In the genomic region with DNA sequence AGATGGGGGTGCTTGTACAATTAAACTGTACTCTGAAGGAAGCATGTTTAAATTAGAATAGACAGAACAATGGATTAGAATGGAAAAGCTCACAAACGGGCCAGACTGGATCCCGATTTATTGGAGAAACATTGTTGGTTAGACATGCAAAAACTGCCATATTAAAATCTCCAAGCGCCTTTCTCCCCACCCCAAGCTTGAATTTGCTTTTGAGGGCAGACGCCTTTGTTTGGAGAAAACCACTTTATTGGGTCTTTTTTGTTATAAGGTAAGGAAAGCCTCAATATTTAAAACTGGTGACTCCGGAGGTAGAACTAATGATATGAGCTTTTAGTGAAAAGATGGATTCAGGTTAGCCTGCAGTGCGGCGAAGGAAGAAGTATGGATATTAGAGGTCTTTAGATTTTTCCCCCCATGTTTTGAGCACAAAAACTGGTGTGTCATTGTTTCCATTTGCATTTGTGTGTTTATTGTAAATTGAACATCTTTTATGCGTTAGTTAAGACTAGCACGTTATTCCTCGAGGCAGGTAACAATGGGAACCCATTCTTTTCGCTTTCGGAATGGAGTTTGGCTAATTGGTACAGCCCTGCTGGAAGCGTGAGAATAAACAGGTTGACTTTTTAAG, we compare ENCODE assay signal across 7 mouse cellular contexts. TPM values are rescaled to one million over a fixed set of nuclear protein-coding genes. Genes with fewer than 3 reads are reported as not detected.
DNase-seq lines count a peak whose midpoint lies in the region; ATAC-seq lines count a peak whose summit lies in the region.

No protein-coding gene starts in this region.

- ATAC-seq in forebrain, embryonic 11.5 days (replicated peaks; ENCODE audit: low FRiP score) = no peak
- no peak for ATAC-seq in liver, embryonic 13.5 days (ENCODE audit: low read depth)

- no peaks in the 10 kb centered on the region; the same call in 1 of the 2 replicates for H3K9me3 ChIP-seq in forebrain, embryonic 11.5 days (ENCODE audit: control insufficient read depth, low read length)
- no peaks in the 10 kb centered on the region for H3K9me3 ChIP-seq in liver, embryonic 13.5 days (replicated peaks)

- H3K9ac ChIP-seq in forebrain, embryonic 11.5 days (ENCODE audit: low read length) = peak overlapping the region; percentile 69
- peak overlapping the region; percentile 66 for H3K9ac ChIP-seq in liver, embryonic 13.5 days

- H3K4me1 ChIP-seq in forebrain, embryonic 11.5 days (replicated peaks; ENCODE audit: control insufficient read depth, insufficient read depth, low read length) = no peaks in the 10 kb centered on the region
- peaks cover 18% of the 10 kb centered on the region for H3K4me1 ChIP-seq in liver, embryonic 13.5 days (replicated peaks)

- no peaks in the 10 kb centered on the region for H3K27me3 ChIP-seq in forebrain, embryonic 11.5 days (ENCODE audit: control insufficient read depth, insufficient read depth, low read length)
- no peaks in the 10 kb centered on the region for H3K27me3 ChIP-seq in liver, embryonic 13.5 days

- no peaks in the 10 kb centered on the region for H3K36me3 ChIP-seq in forebrain, embryonic 11.5 days (ENCODE audit: control insufficient read depth, insufficient read depth, low read length)
- no peaks in the 10 kb centered on the region for H3K36me3 ChIP-seq in liver, embryonic 13.5 days

- 28% methylated on average over 13 of the region's 13 CpGs for WGBS in forebrain, embryonic 11.5 days
- whole genome bisulfite sequencing in liver, embryonic 13.5 days (ENCODE audit: insufficient replicate concordance) = 19% methylated on average over 13 of the region's 13 CpGs

- peak overlapping the region; percentile 37 for H3K4me3 ChIP-seq in forebrain, embryonic 11.5 days (ENCODE audit: low read depth, low read length)
- H3K4me3 ChIP-seq in liver, embryonic 13.5 days (replicated peaks) = peak overlapping the region; percentile 68

- peak overlapping the region; percentile 53 for H3K4me2 ChIP-seq in forebrain, embryonic 11.5 days (ENCODE audit: low read depth, low read length, severe bottlenecking)
- peak overlapping the region; percentile 73 for H3K4me2 ChIP-seq in liver, embryonic 13.5 days

- peak overlapping the region; percentile 94 for H3K27ac ChIP-seq in forebrain, embryonic 11.5 days (ENCODE audit: low read depth, low read length)
- peak overlapping the region; percentile 90 for H3K27ac ChIP-seq in liver, embryonic 13.5 days

- DNase-seq in layer of hippocampus, adult 11-12 months (ENCODE audit: low spot score) = peak; percentile 5
- DNase-seq in layer of hippocampus, adult 9-11 months = no peak
- DNase-seq in adipocyte (ENCODE audit: low spot score) = peak; percentile 36
- DNase-seq in forebrain, embryonic 11.5 days (ENCODE audit: low spot score) = no peak
- DNase-seq in liver, embryonic 13.5 days = no peak
- DNase-seq in frontal cortex, postnatal 25 days (ENCODE audit: low spot score in 2 of 2) = no peak
- DNase-seq in spleen, adult 12 weeks (ENCODE audit: low spot score) = no peak

RNA-seq across cellular contexts. Expression of gene Huwe1, which starts 1.8 kb away (rescaled TPM):
- 70.6 and 88.4 TPM in 2 replicates for polyA plus RNA-seq in forebrain, embryonic 11.5 days (2014; fragmentation: Nextera tagmentation; extraction: Ambion mirVana)
- polyA plus RNA-seq in liver, embryonic 13.5 days (2015; fragmentation: Nextera tagmentation; extraction: Ambion mirVana) = 15.9 and 17.6 TPM in 2 replicates

Comparison
In these comparisons a context has a peak if more than half of its experiments do, and no peak if none do; other contexts are left out.
1. DNase-seq: peak in layer of hippocampus, adult 11-12 months (single experiment) and adipocyte (single experiment); none in layer of hippocampus, adult 9-11 months (single experiment), forebrain, embryonic 11.5 days (single experiment), liver, embryonic 13.5 days (single experiment), frontal cortex, postnatal 25 days (0 of 2) and spleen, adult 12 weeks (single experiment).